Mouse (Mus musculus) kidney, postnatal 0 days (tissue): ENCODE measurements at regions not wholly inside any gene's neighbourhood (a gene's known extent, or its start where the extent isn't known, plus 50 kb on each side); places are given as distances from the start of the nearest gene placed in this dataset.
A peak's percentile ranks its signal among the peaks of the same experiment; 100 is the strongest.

ENCODE experiments used
- ATAC-seq: fragments of 200-750 bp; cut with Nextera tagmentation; replicated peaks from 2 replicates; pipeline ENCODE4 v1.8.0; 2017; ENCODE audit warnings: low read depth, moderate number of reproducible peaks, moderate TSS enrichment, moderate library complexity; ENCODE audit not compliant: low FRiP score
- DNase-seq: peaks from one replicate; pipeline ENCODE4 v3.0.0-alpha.2; 2016; ENCODE audit warnings: low spot score
- H3K27ac ChIP-seq: fragments of 300-500 bp; sonication (generic); 2 replicates; pipeline ENCODE4 v1.5.1; 2014; ENCODE audit warnings: mild to moderate bottlenecking
- H3K27me3 ChIP-seq: fragments of 300-500 bp; sonication (generic); 2 replicates; pipeline ENCODE4 v1.6.1; 2014; ENCODE audit warnings: low read length, mixed read lengths; ENCODE audit not compliant: insufficient read depth
- H3K36me3 ChIP-seq: fragments of 300-500 bp; sonication (generic); 2 replicates; pipeline ENCODE4 v1.6.1; 2014; ENCODE audit warnings: low read length, mixed read lengths; ENCODE audit not compliant: insufficient read depth
- H3K4me1 ChIP-seq: fragments of 300-500 bp; sonication (generic); replicated peaks from 2 replicates; pipeline ENCODE4 v1.6.1; 2014; ENCODE audit warnings: antibody characterized with exemption, low read length, mixed read lengths; ENCODE audit not compliant: insufficient read depth
- H3K4me2 ChIP-seq: fragments of 300-500 bp; sonication (generic); 2 replicates; pipeline ENCODE4 v1.6.1; 2014; ENCODE audit warnings: mild to moderate bottlenecking, low read length, moderate library complexity, mixed read lengths
- H3K4me3 ChIP-seq: fragments of 300-500 bp; sonication (generic); replicated peaks from 2 replicates; pipeline ENCODE4 v1.5.1; 2014; ENCODE audit warnings: low read depth, low read length
- H3K9ac ChIP-seq: fragments of 300-500 bp; sonication (generic); 2 replicates; pipeline ENCODE4 v1.6.1; 2014; ENCODE audit warnings: low read depth, low read length
- H3K9me3 ChIP-seq: fragments of 300-500 bp; sonication (generic); replicated peaks from 2 replicates; pipeline ENCODE4 v1.6.1; 2016; ENCODE audit warnings: low read length, inconsistent platforms, mixed read lengths
- CTCF ChIP-seq: IDR thresholded peaks from 2 replicates; pipeline ENCODE4 v1.5.1; 2016; ENCODE audit warnings: antibody characterized with exemption, low read depth, mild to moderate bottlenecking, moderate library complexity
- WGBS: fragments of 180-500 bp; shearing (Covaris S2); extraction: QIAGEN DNeasy Blood & Tissue Kit; methylation state at CpG from one replicate; pipeline ENCODE4 v1.1.7; 2014; 5-methylcytosine and 5-hydroxymethylcytosine counted together

GRCm38 (mm10) chrX:11840319-11841035 is 319.7 kb downstream of the Bcor start:
- TF ChIP-seq CTCF, result no peak
- WGBS, result 64% methylated on average over 11 of the region's 11 CpGs
- no peak overlapping the region for H3K27ac ChIP-seq
- no peaks in the 10 kb centered on the region for H3K36me3 ChIP-seq
- DNase-seq (peak; percentile 19), ATAC-seq (no peak)
- H3K27me3 ChIP-seq, result no peaks in the 10 kb centered on the region
- H3K4me2 ChIP-seq, result no peak overlapping the region
- H3K9me3 ChIP-seq, result no peaks in the 10 kb centered on the region
- no peak overlapping the region for H3K4me3 ChIP-seq
- H3K4me1 ChIP-seq, result no peaks in the 10 kb centered on the region
- H3K9ac ChIP-seq, result no peak overlapping the region

GRCm38 (mm10) chrX:11845566-11845965 is 314.6 kb downstream of the Bcor start:
- DNase-seq, result no peak
- WGBS, result 79% methylated on average over 2 of the region's 2 CpGs
- no peak for ATAC-seq
- Histone ChIP-seq H3K9me3 (no peaks in the 10 kb centered on the region), H3K27ac (no peak overlapping the region), H3K36me3 (no peaks in the 10 kb centered on the region), H3K4me2 (no peak overlapping the region), H3K4me1 (no peaks in the 10 kb centered on the region), H3K4me3 (no peak overlapping the region), H3K9ac (no peak overlapping the region), H3K27me3 (no peaks in the 10 kb centered on the region)
- no peak for TF ChIP-seq CTCF

DNA sequence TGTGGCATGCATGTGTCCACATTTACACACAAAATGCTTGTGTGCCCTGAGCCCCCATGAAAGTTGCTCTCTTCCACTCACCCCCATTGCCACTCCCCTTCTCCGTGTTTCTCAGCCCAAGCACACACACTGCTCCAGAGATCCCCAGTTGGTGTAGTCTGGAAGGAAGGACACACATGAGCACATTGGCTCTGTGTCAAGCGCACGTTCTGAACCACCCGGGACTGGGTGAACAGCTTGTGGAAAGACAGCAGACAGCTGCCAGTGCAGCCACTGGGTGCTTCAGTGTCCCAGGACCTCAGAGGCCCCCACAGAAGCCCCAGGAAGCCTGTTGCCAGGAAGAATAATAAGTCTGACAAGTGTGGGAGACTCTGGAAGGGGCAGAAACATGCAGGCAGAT is 304.2 kb downstream of the Bcor start:
- Histone ChIP-seq H3K4me3 (no peak overlapping the region), H3K27ac (no peak overlapping the region), H3K4me2 (no peak overlapping the region), H3K9me3 (no peaks in the 10 kb centered on the region), H3K9ac (no peak overlapping the region), H3K4me1 (no peaks in the 10 kb centered on the region), H3K27me3 (no peaks in the 10 kb centered on the region; the same call in 1 of the 2 replicates), H3K36me3 (no peaks in the 10 kb centered on the region)
- DNase-seq (no peak), ATAC-seq (no peak)
- 62% methylated on average over 4 of the region's 4 CpGs for WGBS
- no peak for TF ChIP-seq CTCF

- Histone ChIP-seq H3K4me3 (no peak overlapping the region), H3K4me2 (no peak overlapping the region), H3K36me3 (no peaks in the 10 kb centered on the region), H3K27ac (no peak overlapping the region), H3K9me3 (no peaks in the 10 kb centered on the region), H3K27me3 (no peaks in the 10 kb centered on the region; the same call in 1 of the 2 replicates), H3K4me1 (no peaks in the 10 kb centered on the region), H3K9ac (no peak overlapping the region)
- DNase-seq (peak; percentile 14), ATAC-seq (no peak)
- peak; percentile 39; the same call in 1 of the 2 replicates for TF ChIP-seq CTCF
- WGBS, result 59% methylated on average over 9 of the region's 9 CpGs
Measured at GRCm38 (mm10) chrX:11859396-11859795, 300.8 kb downstream of the Bcor start.

- Histone ChIP-seq H3K9ac (no peak overlapping the region), H3K27ac (no peak overlapping the region), H3K36me3 (no peaks in the 10 kb centered on the region), H3K4me1 (no peaks in the 10 kb centered on the region), H3K4me2 (no peak overlapping the region), H3K9me3 (no peaks in the 10 kb centered on the region), H3K27me3 (no peaks in the 10 kb centered on the region; the same call in 1 of the 2 replicates), H3K4me3 (no peak overlapping the region)
- TF ChIP-seq CTCF, result no peak
- 61% methylated on average over 11 of the region's 11 CpGs for WGBS
- ATAC-seq (no peak), DNase-seq (no peak)
Measured at GRCm38 (mm10) chrX:11861119-11861708, 298.9 kb downstream of the Bcor start.

GRCm38 (mm10) chrX:11861892-11862291 is 298.3 kb downstream of the Bcor start:
- no peak overlapping the region for H3K4me2 ChIP-seq
- H3K9ac ChIP-seq, result no peak overlapping the region
- DNase-seq, result no peak
- no peak for TF ChIP-seq CTCF
- no peaks in the 10 kb centered on the region for H3K36me3 ChIP-seq
- no peaks in the 10 kb centered on the region; the same call in 1 of the 2 replicates for H3K27me3 ChIP-seq
- 27% methylated on average over 8 of the region's 8 CpGs for WGBS
- H3K4me3 ChIP-seq, result no peak overlapping the region
- no peak overlapping the region for H3K27ac ChIP-seq
- no peaks in the 10 kb centered on the region for H3K4me1 ChIP-seq
- no peaks in the 10 kb centered on the region for H3K9me3 ChIP-seq
- ATAC-seq, result no peak
